Mouse (Mus musculus) embryo, embryonic 11.5 days (tissue): ENCODE data around the gene Zfp260.

ENCODE experiments used
- DNase-seq: peaks from one replicate; pipeline ENCODE4 v3.0.0-alpha.2; 2012; ENCODE audit warnings: low read depth, low spot score

Gene Zfp260

GRCm38 (mm10) chr7:30122188-30122530, 27.6 kb downstream of the Zfp260 start:
- DNase-seq = peak; percentile 22

- DNase-seq = no peak
Measured at GRCm38 (mm10) chr7:30129900-30130299, 35.3 kb downstream of the Zfp260 start.

GRCm38 (mm10) chr7:30132396-30132795, 37.8 kb downstream of the Zfp260 start:
- DNase-seq = no peak

GRCm38 (mm10) chr7:30136826-30137225, 42.2 kb downstream of the Zfp260 start:
- DNase-seq = no peak

- no peak for DNase-seq
Measured at GRCm38 (mm10) chr7:30143170-30143554, 48.6 kb downstream of the Zfp260 start.

- peak; percentile 79 for DNase-seq
Measured at GRCm38 (mm10) chr7:30143555-30144209, 49.1 kb downstream of the Zfp260 start.

GRCm38 (mm10) chr7:30147011-30147410, 52.4 kb downstream of the Zfp260 start:
- no peak for DNase-seq

- DNase-seq = no peak
Measured at GRCm38 (mm10) chr7:30154040-30154439, 59.5 kb downstream of the Zfp260 start.

- DNase-seq = no peak
Measured at GRCm38 (mm10) chr7:30155507-30155906, 60.9 kb downstream of the Zfp260 start.
